Mouse (Mus musculus) adrenal gland, adult (tissue): ENCODE measurements around the gene Cnot4.
A peak's percentile ranks its signal among the peaks of the same experiment; 100 is the strongest.

ENCODE experiments used
- DNase-seq, 2 experiments: peaks; one replicate each; pipeline ENCODE4 v3.0.0; 2022 to 2023; ENCODE audit warnings: low spot score in 1 of 2; ENCODE audit not compliant: inconsistent age in 2 of 2

The Cnot4 gene

GRCm38 (mm10) chr6:35043127-35043526, 90.4 kb downstream of the Cnot4 start:
- no peak for DNase-seq

- DNase-seq, result no peak
Measured at GRCm38 (mm10) chr6:35033341-35033740, 100.2 kb downstream of the Cnot4 start.

GRCm38 (mm10) chr6:35032704-35033103, 100.8 kb downstream of the Cnot4 start:
- no peak for DNase-seq

- no peak for DNase-seq
Measured at GRCm38 (mm10) chr6:35030811-35031210, 102.7 kb downstream of the Cnot4 start.

GRCm38 (mm10) chr6:35030226-35030625, 103.3 kb downstream of the Cnot4 start:
- DNase-seq, result no peak

GRCm38 (mm10) chr6:35028023-35028422, 105.5 kb downstream of the Cnot4 start:
- no peak for DNase-seq

- DNase-seq, result no peak
Measured at GRCm38 (mm10) chr6:35027257-35027656, 106.3 kb downstream of the Cnot4 start.

- DNase-seq, result no peak
Measured at GRCm38 (mm10) chr6:35016624-35017023, 116.9 kb downstream of the Cnot4 start.

GRCm38 (mm10) chr6:35011953-35012352, 121.6 kb downstream of the Cnot4 start:
- no peak for DNase-seq

GRCm38 (mm10) chr6:35010705-35011104, 122.8 kb downstream of the Cnot4 start:
- DNase-seq, result no peak

GRCm38 (mm10) chr6:35002261-35002669, 131.3 kb downstream of the Cnot4 start:
- no peak for DNase-seq

- DNase-seq, result peak in 1 of 2 experiments; percentile 48
Measured at GRCm38 (mm10) chr6:34999101-34999500, 134.4 kb downstream of the Cnot4 start.

GRCm38 (mm10) chr6:34996496-34996895, 137.0 kb downstream of the Cnot4 start:
- no peak for DNase-seq

GRCm38 (mm10) chr6:34995265-34995681, 138.3 kb downstream of the Cnot4 start:
- DNase-seq, result peak; percentile 78 to 94

- no peak for DNase-seq
Measured at GRCm38 (mm10) chr6:34994692-34995091, 138.8 kb downstream of the Cnot4 start.

GRCm38 (mm10) chr6:34989263-34989662, 144.3 kb downstream of the Cnot4 start:
- DNase-seq, result no peak

- DNase-seq, result no peak
Measured at GRCm38 (mm10) chr6:34988081-34988761, 145.3 kb downstream of the Cnot4 start, which contains the start of gene Slc23a4. TSS of gene Slc23a4 (minus strand) at chr6:34988404.

GRCm38 (mm10) chr6:34987085-34987645, 146.4 kb downstream of the Cnot4 start:
- DNase-seq, result no peak

GRCm38 (mm10) chr6:34980661-34981060, 152.9 kb downstream of the Cnot4 start:
- no peak for DNase-seq

GRCm38 (mm10) chr6:34979291-34979690, 154.2 kb downstream of the Cnot4 start:
- DNase-seq, result no peak
